Mouse (Mus musculus) spleen, postnatal 36 days (tissue): ENCODE measurements around the gene Tcaf3.

ENCODE experiments used
- DNase-seq, 2 experiments: peaks; one replicate each; pipeline ENCODE4 v3.0.0; 2022; ENCODE audit warnings: low spot score in 2 of 2, mixed read lengths in 1 of 2

Gene Tcaf3

DNA sequence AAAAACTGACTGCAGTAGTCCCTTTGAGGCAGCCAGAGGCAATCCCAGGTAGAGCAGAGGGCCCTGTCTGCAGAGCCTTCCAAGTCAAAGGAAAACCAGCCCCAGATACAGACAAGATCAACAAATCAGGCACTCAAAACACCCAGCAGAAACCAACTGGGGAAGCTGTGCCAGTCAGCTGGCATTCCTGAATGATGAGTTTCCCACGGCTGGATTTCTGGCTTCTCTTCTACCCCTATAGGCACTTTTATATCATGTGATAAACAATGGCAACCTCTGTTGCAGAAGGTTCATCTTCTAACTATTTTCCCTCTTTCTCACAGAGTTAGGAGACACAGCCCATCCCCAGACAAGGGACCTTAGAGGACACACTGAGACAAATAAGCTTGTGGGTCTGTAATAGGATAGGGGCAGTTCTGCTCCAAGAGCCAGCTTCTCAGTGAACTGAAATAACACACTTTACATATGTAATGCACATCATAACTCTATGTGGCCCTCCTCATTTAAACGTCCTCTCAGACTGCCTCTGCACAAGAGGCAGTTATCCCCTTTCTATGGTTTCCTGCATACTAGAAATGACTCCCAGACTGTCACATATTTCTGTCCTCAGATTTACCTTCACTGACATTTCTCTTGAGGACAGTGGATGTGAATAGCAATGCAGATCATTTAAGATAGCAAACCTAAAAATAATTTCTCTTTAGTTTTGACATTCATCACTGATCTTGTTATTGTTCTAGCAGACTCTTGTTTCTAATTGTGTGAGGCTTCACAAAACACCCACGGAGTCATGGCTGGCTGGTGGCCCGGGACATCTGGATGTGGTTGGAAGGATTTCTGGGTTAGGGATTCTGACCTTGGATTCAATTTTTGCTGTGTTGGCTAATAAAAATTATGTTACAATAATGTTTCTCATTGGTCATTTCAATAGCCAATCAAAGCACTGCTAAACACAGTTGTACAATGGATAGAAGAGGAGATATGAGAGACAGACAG lies 55.2 kb downstream of the Tcaf3 start:
- DNase-seq, result no peak

GRCm38 (mm10) chr6:42540681-42541080 lies 56.8 kb downstream of the Tcaf3 start:
- no peak for DNase-seq

- no peak for DNase-seq
These were observed 57.8 kb downstream of the Tcaf3 start for GRCm38 (mm10) chr6:42539711-42540110.
